ENCODE assay signal across 1 mouse cellular context in the genomic region with DNA sequence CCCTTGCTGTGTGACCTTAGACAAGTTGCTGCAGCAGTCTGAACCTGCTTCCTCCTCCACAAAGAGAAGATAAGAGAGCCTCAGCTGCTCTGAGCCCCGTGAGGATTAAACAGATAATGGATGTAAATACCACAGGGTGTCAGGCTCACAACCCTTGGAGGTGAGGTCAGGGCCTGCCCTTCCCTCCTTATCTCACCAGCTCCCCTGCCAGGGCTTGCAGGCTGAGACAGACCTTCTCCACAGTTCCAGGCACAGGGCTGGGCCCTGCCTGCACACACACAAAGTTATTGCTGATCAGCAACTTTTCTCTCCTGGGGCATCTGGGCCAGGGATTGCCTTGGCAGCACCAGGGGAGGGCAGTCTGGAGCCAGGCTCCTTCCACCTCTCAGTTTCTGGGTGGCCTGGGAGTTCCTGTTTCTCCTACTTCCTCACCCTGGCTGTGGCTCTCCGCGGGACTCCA.
TF ChIP-seq lines count a peak whose summit lies in the region.

No protein-coding gene starts in this region.

TF ChIP-seq in MEL, 35 proteins besides CTCF, POLR2A, EP300 and RAD21:
- TF ChIP-seq ZNF384 (IDR thresholded peaks at IDR 0.05; ENCODE audit: low read depth, low read length) (no peak), JUND (IDR thresholded peaks at IDR 0.05; ENCODE audit: low read depth, low read length) (no peak), TAL1 (IDR thresholded peaks at IDR 0.05; ENCODE audit: low read length) (peak; percentile 58), ELF1 (IDR thresholded peaks at IDR 0.05; ENCODE audit: low read depth, low read length) (no peak), GATA1 (IDR thresholded peaks at IDR 0.05; ENCODE audit: low read depth, low read length) (peak; percentile 87), POLR2AphosphoS5 (IDR thresholded peaks at IDR 0.05; ENCODE audit: borderline replicate concordance, low read depth, low read length) (no peak), NELFE (IDR thresholded peaks at IDR 0.05; ENCODE audit: low read depth, low read length) (no peak), MAFK (IDR thresholded peaks at IDR 0.05; ENCODE audit: borderline replicate concordance, low read depth, low read length) (peak; percentile 68; the same call in 1 of the 2 replicates), SIN3A (IDR thresholded peaks at IDR 0.05; ENCODE audit: low read length) (peak; percentile 67), GABPA (IDR thresholded peaks at IDR 0.05; ENCODE audit: low read depth, low read length) (no peak), TBP (IDR thresholded peaks at IDR 0.05; ENCODE audit: low read depth, low read length) (no peak), TCF12 (IDR thresholded peaks at IDR 0.05; ENCODE audit: low read depth, low read length) (peak; percentile 79), UBTF (IDR thresholded peaks at IDR 0.05; ENCODE audit: borderline replicate concordance, insufficient read depth, low read depth, low read length) (no peak), SMC3 (IDR thresholded peaks at IDR 0.05; ENCODE audit: low read depth, low read length) (no peak; the same call in 1 of the 2 replicates), POLR2AphosphoS2 (IDR thresholded peaks at IDR 0.05; ENCODE audit: low read length) (no peak), RCOR1 (IDR thresholded peaks at IDR 0.05; ENCODE audit: low read depth, low read length) (peak; percentile 68), KAT2A (conservative IDR thresholded peaks at IDR 0.05; ENCODE audit: low read depth, low read length) (no peak), ETS1 (IDR thresholded peaks at IDR 0.05; ENCODE audit: low read depth, low read length) (peak; percentile 93), BHLHE40 (IDR thresholded peaks at IDR 0.05; ENCODE audit: borderline replicate concordance, low read depth, low read length) (peak; percentile 91), MAX (IDR thresholded peaks at IDR 0.05; ENCODE audit: low read length) (no peak), MXI1 (IDR thresholded peaks at IDR 0.05; ENCODE audit: low read depth, low read length) (peak; percentile 30; the same call in 1 of the 2 replicates)
